Mouse (Mus musculus): ENCODE measurements around the gene Atg7. TPM values are rescaled to one million over a fixed set of nuclear protein-coding genes. Genes with fewer than 3 reads are reported as not detected.
"Not testable (repeated sequence)": the region's sequence is repeated elsewhere in the genome, so short reads cannot be mapped to it uniquely, and the experiment has no call there.

Atg7 gene
- 10 to 100 TPM; 22.4 to 27.5 TPM for total RNA-seq (2021)
- long read RNA-seq, experiment 1, transcript Atg7-201 (19 exons, 3,761 nt) = major isoform, 18 of 37 reads
- long read RNA-seq, experiment 1, partial matches to known transcripts = 6 of 37 reads
- long read RNA-seq, experiment 1, other reads (novel, unspliced or antisense) = 12 of 37 reads
- long read RNA-seq, experiment 2, transcript Atg7-201 (19 exons, 3,761 nt) = major isoform, 9 of 14 reads
- long read RNA-seq, experiment 2, partial matches to known transcripts = 1 of 14 reads
- long read RNA-seq, experiment 2, other reads (novel, unspliced or antisense) = 4 of 14 reads

- DNase-seq = peak; percentile 95
These were observed at the start of gene Atg7 for GRCm38 (mm10) chr6:114642601-114643528. Gene Atg7, plus strand, starts transcription at chr6:114643097.

- peak; percentile 87 for DNase-seq
These were observed 28.8 kb upstream of the Atg7 start for GRCm38 (mm10) chr6:114614076-114614475.

- DNase-seq = not testable (repeated sequence)
These were observed 9.0 kb upstream of the Atg7 start for GRCm38 (mm10) chr6:114633886-114634285.

GRCm38 (mm10) chr6:114643716-114644115 lies 819 bp downstream of the Atg7 start:
- DNase-seq = no peak

GRCm38 (mm10) chr6:114644531-114644930 lies 1.6 kb downstream of the Atg7 start:
- no peak for DNase-seq

DNA sequence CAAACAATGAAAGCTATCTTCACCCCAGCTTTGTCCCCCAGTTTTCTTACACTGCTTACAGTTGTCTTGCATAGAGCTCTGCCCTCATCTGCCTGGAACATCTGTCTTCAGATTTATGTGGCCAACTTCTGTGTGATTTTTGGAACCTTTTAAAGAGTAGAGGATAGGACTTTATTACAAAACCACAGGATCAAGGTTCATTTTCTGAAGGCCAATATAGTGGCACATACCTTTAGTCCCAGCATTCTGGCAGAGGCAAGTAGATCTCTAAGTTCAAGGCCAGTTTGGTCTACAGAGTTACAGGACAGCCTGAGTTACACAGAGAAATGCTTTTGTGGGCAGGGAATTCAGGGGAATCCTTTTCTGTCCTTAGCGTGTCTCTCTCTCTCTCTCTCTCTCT lies 3.3 kb downstream of the Atg7 start:
- DNase-seq = no peak

DNA sequence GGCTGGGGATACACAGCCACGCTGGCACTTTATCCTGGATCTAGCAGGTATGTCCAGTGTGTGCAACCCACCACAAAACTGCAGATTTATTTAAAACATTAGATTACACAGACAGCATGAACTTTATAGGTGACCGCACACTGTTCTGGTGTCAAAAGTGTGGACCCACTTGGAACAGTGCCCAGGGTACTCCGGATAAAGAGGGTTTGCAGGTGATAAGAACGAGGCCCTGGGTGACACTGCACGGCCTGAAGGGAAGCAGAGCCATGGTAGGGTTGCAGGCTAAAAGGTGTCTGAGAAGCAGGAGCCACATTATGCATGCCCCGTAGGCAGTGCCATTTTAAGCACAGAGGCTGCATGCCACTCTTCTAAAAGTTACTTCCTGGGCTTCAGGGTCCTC lies 4.1 kb downstream of the Atg7 start:
- no peak for DNase-seq

- DNase-seq = no peak
These were observed 5.6 kb downstream of the Atg7 start for GRCm38 (mm10) chr6:114648352-114649030.

- peak; percentile 42 for DNase-seq
These were observed 9.3 kb downstream of the Atg7 start for GRCm38 (mm10) chr6:114652209-114652608.

- DNase-seq = no peak
These were observed 14.1 kb downstream of the Atg7 start for GRCm38 (mm10) chr6:114656826-114657600.

- no peak for DNase-seq
These were observed 14.9 kb downstream of the Atg7 start for GRCm38 (mm10) chr6:114657807-114658206.

- no peak for DNase-seq
These were observed 16.5 kb downstream of the Atg7 start for GRCm38 (mm10) chr6:114659278-114659991.

GRCm38 (mm10) chr6:114659992-114660800 lies 17.3 kb downstream of the Atg7 start:
- DNase-seq = no peak

DNA sequence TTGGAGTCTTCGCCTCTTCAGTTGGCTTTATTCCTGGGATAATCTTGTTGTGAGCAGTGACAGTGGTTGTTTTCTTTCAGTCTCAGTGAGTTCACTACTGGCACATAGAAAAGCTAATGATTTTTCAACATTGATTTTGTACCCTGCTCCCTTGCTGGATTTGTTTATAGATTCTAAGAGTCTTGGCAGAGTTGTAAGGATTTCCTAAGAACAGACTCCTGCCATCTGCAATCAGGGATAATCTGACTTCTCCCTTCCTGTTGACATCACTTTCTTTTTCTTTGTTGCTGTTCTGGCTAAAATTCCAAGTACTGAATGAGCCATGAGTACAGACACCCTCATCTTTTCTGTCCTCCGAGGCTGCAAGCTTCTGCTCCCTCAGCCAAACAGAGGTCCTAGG lies 20.8 kb downstream of the Atg7 start:
- DNase-seq = no peak

GRCm38 (mm10) chr6:114664716-114665115 lies 21.8 kb downstream of the Atg7 start:
- DNase-seq = no peak

DNA sequence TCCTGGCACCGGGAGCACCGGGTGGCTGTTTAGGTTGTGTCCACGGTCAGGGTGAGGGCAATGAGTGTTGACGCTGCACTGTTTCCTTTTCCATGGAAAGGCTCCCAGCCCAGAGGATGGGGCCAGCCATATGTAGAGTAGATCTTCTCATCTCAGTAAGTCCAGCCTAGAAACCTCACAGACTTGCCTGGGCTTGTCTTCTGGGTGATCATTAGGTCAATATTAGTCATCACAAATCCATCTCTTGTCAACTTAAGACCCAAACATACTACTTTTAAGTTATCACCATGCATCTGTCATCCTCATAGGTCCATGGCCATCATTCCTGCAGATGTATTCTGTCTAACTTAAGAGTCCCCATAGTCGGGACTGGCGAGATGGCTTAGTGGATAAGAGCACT lies 24.6 kb downstream of the Atg7 start:
- DNase-seq = no peak

- DNase-seq = no peak
These were observed 31.9 kb downstream of the Atg7 start for GRCm38 (mm10) chr6:114674771-114675170.

GRCm38 (mm10) chr6:114676091-114676490 lies 33.2 kb downstream of the Atg7 start:
- DNase-seq = peak; percentile 7

GRCm38 (mm10) chr6:114682092-114682711 lies 39.3 kb downstream of the Atg7 start:
- DNase-seq = no peak

DNA sequence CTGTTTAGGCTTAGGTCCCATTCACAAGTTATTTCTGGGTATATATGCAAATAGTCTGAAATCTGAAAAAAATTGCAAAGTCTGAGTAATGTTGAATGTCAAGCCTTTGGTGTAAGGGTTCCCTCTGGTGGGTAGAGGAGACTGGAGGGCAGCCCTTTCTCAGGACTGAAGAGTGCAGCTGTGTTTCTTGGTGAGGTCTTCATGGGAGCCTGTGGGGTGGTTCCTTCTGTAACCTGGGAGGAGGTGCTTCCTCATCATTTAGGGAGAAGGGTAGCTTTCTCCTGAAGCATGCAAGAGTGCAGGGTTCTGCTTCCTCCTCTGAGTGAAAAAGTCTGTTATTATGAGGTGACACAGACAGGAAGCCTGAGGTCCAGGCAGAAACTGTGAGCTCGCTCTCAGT lies 40.8 kb downstream of the Atg7 start:
- DNase-seq = no peak
